Mouse (Mus musculus): ENCODE measurements around the gene Ccdc183.

- TF ChIP-seq EP300 (IDR thresholded peaks at IDR 0.05; ENCODE audit: insufficient read depth, low read depth, low read length) (no peak), POLR2A (IDR thresholded peaks at IDR 0.05; ENCODE audit: insufficient read depth, low read depth, low read length) (no peak), CTCF (IDR thresholded peaks at IDR 0.05) (no peak)
These were observed 32.6 kb downstream of the Ccdc183 start for GRCm38 (mm10) chr2:25584856-25585255.

Measured in heart, adult 2 months (tissue).